Mouse (Mus musculus) adrenal gland, adult (tissue): ENCODE results near the gene Fam219b.

ENCODE experiments used
- DNase-seq, 2 experiments: peaks; one replicate each; pipeline ENCODE4 v3.0.0; 2022 to 2023; ENCODE audit warnings: low spot score in 1 of 2; ENCODE audit not compliant: inconsistent age in 2 of 2

The Fam219b gene

GRCm38 (mm10) chr9:57537044-57537727 lies at the start of gene Fam219b:
Gene Fam219b (plus strand): TSS chr9:57537528.
- DNase-seq: peak; percentile 93 to 97

DNA sequence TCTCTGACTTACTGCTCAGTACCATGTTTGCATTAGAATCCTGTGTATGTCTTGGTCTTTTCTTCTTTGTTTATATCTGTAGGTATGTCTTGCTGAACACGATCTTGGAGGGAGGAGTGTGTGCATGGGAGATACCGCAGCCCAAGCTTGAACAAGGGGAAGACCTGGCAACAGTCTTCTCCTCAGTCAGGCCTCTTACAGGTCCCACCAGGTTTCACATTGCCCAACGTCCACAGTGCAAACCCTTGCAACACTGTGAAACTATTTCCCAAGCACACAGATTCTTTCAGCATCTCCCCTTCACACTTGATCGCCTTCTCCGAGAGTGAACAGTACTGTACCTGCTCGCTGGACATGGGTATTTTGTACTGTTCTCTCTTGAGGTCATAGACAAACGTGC lies 49.5 kb upstream of the Fam219b start:
- peak in 1 of 2 experiments; percentile 35 for DNase-seq

- peak in 1 of 2 experiments; percentile 35 for DNase-seq
Observed at GRCm38 (mm10) chr9:57493532-57493931, 43.8 kb upstream of the Fam219b start.

DNA sequence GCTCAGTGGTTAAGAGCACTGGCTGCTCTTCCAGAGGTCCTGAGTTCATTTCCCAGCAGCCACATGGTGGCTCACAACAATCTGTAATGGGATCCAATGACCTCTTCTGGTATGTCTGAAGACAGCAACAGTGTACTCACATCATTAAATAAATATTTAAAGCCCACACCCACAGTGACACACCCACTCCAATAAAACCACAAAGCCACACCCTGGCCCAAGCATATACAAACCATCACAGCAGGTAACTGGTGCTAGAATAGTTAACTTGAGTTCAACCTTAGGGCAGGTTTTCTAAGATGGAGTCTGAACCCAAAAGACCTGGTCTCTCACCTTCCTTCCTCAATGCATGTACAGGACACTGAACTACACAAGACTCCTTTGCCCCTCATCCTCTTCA lies 42.4 kb upstream of the Fam219b start:
- DNase-seq: no peak

GRCm38 (mm10) chr9:57497236-57497635 lies 40.1 kb upstream of the Fam219b start:
- DNase-seq: no peak

- DNase-seq: no peak
Observed at GRCm38 (mm10) chr9:57498536-57498935, 38.8 kb upstream of the Fam219b start.

- DNase-seq: no peak
Observed at GRCm38 (mm10) chr9:57501452-57501851, 35.9 kb upstream of the Fam219b start.

DNA sequence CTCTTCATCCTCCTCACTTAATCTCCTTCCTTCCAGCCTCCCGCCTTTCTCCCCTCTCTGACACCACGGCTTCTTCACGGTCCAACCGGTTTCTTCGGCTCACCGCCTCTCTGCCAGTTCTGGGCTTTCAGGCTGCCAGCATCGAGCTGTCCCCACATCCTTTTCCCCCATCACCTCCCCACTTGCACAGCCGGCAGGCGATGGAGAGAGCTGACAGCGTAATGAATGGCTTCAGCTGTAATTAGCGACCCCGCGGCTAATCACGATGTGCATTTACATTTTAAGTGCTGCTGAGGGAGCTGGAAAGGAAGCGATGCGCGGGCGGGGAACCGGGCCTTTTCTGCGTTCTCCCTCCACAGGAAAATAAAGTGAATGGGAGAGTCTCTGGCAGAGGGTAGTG lies 35.5 kb upstream of the Fam219b start:
- DNase-seq: peak in 1 of 2 experiments; percentile 21

GRCm38 (mm10) chr9:57502911-57503621 lies 34.3 kb upstream of the Fam219b start:
- no peak for DNase-seq

DNA sequence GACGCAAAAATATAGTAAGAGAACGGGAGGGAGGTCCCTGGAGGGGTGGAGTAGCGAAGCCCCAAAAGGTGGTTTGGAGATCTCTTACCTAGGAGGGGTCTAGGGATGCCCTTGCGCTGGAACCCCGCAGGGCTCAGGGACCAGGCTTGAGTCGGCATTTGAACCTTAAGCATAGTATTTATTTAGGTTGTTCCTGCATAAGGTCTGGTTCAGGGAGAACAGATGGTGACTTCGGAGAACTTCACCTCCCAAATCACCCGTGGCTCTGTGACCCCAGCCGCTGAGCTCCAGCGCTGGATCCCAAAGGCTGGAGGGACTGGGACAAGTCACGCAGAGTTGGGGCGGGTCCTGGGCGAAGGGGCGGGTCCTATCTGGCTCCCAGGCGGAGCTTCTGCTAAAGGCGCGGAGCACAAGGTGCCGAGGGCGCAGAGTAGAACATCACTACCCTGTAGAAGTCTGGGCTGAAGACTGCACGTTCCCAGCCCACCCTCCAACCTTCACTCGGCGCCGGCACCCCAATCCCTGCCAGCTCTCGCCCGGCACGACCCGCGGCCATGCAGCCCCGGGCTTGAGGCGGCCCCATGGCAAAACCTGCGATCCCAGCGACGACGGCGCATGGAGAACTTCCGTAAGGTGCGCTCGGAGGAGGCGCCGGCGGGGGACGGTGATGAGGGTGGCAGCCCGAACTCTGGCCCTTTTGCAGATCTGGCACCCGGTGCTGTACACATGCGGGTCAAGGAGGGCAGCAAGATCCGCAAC lies 33.5 kb upstream of the Fam219b start, which contains the start of gene Rpp25:
Gene Rpp25 (plus strand): TSS at position 405 of the 759 bp plus-strand sequence.
- peak; percentile 81 to 91 for DNase-seq

- peak; percentile 67 to 82 for DNase-seq
Observed at GRCm38 (mm10) chr9:57504381-57504700, 33.0 kb upstream of the Fam219b start.

DNA sequence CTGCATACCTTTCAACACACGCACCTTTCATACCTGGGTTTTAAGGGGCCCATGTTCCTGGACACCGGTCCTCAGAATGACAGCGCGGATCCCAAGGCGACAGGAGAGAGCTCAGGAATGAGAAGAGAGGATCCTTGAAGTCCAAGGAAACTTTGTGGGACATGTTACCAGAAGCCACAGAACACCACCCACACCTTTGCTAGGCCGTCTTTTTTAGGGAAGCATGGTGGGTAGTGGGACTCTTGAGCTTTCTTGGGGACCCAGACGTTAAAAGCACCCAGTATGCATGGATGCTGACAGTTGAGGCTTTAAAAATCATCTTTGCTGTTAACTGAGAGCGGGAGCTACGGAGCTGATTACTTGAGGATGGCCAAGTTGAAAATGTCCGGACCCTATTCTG lies 32.4 kb upstream of the Fam219b start:
- no peak for DNase-seq

GRCm38 (mm10) chr9:57505700-57506099 lies 31.6 kb upstream of the Fam219b start:
- DNase-seq: peak; percentile 87 to 91

GRCm38 (mm10) chr9:57510577-57510976 lies 26.8 kb upstream of the Fam219b start:
- no peak for DNase-seq

DNA sequence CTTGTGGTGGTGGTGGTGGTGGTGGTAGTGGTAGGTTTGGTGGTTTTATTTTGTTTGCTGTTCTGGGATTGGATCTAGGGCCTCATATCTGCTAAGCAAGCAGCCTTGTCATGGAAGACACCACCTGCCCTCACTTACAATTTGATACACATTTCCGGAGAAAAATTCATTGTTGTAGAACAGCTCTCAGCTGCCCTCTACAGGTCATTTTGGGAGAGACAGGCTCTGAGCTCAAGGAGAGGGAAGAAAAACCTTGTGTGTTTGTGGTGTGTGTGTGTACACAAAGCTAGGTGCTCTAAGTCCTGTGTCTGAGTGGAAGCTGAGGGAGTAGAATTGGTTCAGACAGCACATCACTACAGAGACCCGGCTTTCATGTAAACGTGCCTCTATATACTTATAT lies 20.2 kb upstream of the Fam219b start:
- peak; percentile 43 to 85 for DNase-seq

GRCm38 (mm10) chr9:57520375-57521055 lies 16.8 kb upstream of the Fam219b start:
- no peak for DNase-seq

DNA sequence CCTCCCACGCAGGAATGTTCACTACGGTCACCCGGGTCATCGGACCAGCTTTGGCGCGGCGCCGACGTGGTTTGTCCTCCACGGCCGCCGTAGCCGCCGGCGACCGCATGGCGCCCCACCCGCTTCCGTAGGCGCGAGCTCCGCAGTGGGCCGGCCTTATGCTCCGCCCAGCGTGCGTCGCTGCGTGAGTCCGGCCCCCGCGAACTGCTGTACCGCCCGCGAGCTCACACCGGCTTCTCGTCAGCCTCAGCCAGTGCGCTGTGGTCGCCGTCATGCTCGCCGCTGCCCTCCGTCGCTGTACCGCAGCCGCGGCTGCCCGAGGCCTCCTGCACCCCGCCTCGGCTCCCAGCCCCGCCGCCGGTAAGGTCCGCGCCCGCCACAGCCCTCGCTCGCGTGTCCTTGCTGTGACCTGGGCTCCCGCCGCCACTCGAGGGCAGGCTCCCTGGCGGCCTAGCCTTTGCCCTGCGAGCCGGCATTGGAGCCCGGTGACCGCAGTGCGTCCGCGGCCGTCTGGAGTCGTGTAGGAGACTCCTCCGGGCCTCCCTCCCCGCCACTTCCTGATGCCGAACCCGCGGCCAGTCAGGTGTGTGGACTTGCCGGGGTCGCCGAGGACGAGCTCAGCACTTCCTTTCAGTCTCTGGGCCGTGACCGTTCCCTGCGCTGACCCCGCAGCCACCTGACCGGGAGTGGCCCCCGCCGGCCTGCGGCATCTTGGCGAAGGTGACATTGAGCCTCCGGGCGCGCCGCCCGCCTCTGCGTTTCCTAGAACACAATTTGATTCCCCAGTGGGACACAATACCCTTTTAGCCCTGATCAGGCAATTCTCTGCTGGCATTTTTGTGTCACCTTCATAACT lies 16.0 kb upstream of the Fam219b start, which contains the start of gene Cox5a:
Gene Cox5a (plus strand): TSS at position 219 of the 856 bp plus-strand sequence.
- DNase-seq: peak; percentile 96 to 98

GRCm38 (mm10) chr9:57522114-57522860 lies 15.0 kb upstream of the Fam219b start:
- peak in 1 of 2 experiments; percentile 37 for DNase-seq

- no peak for DNase-seq
Observed at GRCm38 (mm10) chr9:57522861-57523246, 14.5 kb upstream of the Fam219b start.
